Mouse (Mus musculus) myocyte (in vitro differentiated cells): ENCODE measurements around the gene 3110021N24Rik.

Experiments used
- MAX ChIP-seq: IDR thresholded peaks from one replicate; pipeline ENCODE4 v1.6.1; 2011; ENCODE audit warnings: low read depth, mild to moderate bottlenecking, control low read depth
- MYOD1 ChIP-seq, 3 experiments: IDR thresholded peaks; one replicate each; pipeline ENCODE4 v1.6.1; 2011; ENCODE audit warnings: control low read depth in 2 of 3, low read depth in 2 of 3, mild to moderate bottlenecking in 2 of 3, moderate library complexity in 1 of 3; ENCODE audit not compliant: insufficient read length in 2 of 3, control insufficient read depth in 1 of 3
- POLR2A ChIP-seq: IDR thresholded peaks from one replicate; pipeline ENCODE4 v1.6.1; 2011; ENCODE audit warnings: low read depth, mild to moderate bottlenecking, control low read depth, moderate library complexity; ENCODE audit not compliant: insufficient read length
- TCF12 ChIP-seq: IDR thresholded peaks from one replicate; pipeline ENCODE4 v1.6.1; 2011; ENCODE audit warnings: mild to moderate bottlenecking, control low read depth; ENCODE audit not compliant: poor library complexity, insufficient read depth, severe bottlenecking

- TF ChIP-seq POLR2A (no peak), MAX (no peak), MYOD1 (IDR thresholded peaks at IDR 0.05; ENCODE audit: control insufficient read depth in 1 of 3, insufficient read length in 2 of 3, low read depth in 2 of 3) (no peak), TCF12 (no peak)
Measured at GRCm38 (mm10) chr4:108721245-108721784, 1.9 kb downstream of the 3110021N24Rik start.
